Mouse (Mus musculus): Measurements from ENCODE around the gene Vps51. TPM values are rescaled to one million over a fixed set of nuclear protein-coding genes. Genes with fewer than 3 reads are reported as not detected.

Gene Vps51
- total and polyA plus RNA-seq, 3 experiments = 29.3 to 39.8 (median 32.4) TPM

DNA sequence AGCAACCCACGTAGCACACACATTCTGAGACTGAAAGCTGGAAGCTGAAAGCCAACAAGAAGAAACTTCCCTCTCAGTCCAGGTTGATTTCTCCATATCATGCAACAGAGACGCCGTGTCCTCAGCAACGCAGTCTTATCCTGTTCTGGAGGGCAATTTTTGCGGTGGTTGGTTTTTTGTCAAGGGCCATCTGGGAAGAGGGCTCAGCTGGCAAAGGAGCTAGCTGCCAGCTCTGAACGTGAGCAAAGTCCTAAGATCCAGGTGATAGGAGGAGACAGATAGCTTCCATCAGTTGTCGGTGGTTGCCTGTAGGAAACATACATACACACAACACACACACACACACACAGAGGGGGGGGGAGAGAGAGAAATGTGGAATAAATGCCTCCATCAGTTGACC, 38.7 kb downstream of the Vps51 start:
- no peak for TF ChIP-seq TAL1 (conservative IDR thresholded peaks at IDR 0.05; ENCODE audit: low read depth, low read length)
- no peak for TF ChIP-seq CTCF (IDR thresholded peaks at IDR 0.05; ENCODE audit: low read depth, low read length)
- TF ChIP-seq GATA2 (IDR thresholded peaks at IDR 0.05; ENCODE audit: borderline replicate concordance, low read depth, low read length) = no peak
- TF ChIP-seq GATA1 (IDR thresholded peaks at IDR 0.05; ENCODE audit: borderline replicate concordance, low read length) = no peak
- TF ChIP-seq POLR2AphosphoS5 (IDR thresholded peaks at IDR 0.05; ENCODE audit: insufficient replicate concordance, low read depth, low read length) = no peak
- peaks cover 13% of the 10 kb centered on the region for H3K36me3 ChIP-seq (replicated peaks)
- ATAC-seq (ENCODE audit: extremely low read depth, insufficient number of reproducible peaks, low FRiP score, poor library complexity, severe bottlenecking) = no peak
- 0 out of 2 replicates have a peak, but pooled peaks cover 2% of the 10 kb centered on the region for H3K27me3 ChIP-seq (ENCODE audit: insufficient read depth, low read length)
- H3K9me3 ChIP-seq (replicated peaks) = no peaks in the 10 kb centered on the region
- H3K4me1 ChIP-seq (ENCODE audit: insufficient read depth, low read depth, low read length) = peaks cover 13% of the 10 kb centered on the region
- no peak overlapping the region for H3K4me3 ChIP-seq (ENCODE audit: low read depth, low read length)
- DNase-seq (ENCODE audit: low spot score) = no peak

DNA sequence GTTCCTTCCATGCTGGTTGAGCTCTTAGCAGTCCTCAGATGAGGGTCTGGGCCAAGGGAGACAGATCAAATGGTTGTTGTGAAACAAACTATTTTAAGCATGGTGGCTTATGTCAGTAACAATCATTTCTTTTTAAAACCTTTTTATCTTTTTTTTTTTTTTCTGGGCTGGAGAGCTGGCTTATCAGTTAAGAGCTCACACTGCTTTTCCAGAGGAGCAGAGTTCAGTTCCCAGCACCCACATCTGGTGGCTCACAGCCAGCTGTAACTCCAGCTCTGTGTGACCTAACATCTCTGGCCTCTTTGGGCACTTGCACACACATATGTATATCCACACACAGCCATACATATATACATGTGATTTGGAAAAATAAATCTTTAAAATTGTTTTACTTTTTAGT, 39.3 kb downstream of the Vps51 start:
- Histone ChIP-seq H3K27me3 (ENCODE audit: insufficient read depth, low read length) (peaks cover 4% of the 10 kb centered on the region; the same call in 1 of the 2 replicates), H3K36me3 (replicated peaks) (peaks cover 13% of the 10 kb centered on the region), H3K9me3 (replicated peaks) (no peaks in the 10 kb centered on the region), H3K4me3 (ENCODE audit: low read depth, low read length) (no peak overlapping the region), H3K4me1 (ENCODE audit: insufficient read depth, low read depth, low read length) (peaks cover 14% of the 10 kb centered on the region)
- ATAC-seq (ENCODE audit: extremely low read depth, insufficient number of reproducible peaks, low FRiP score, poor library complexity, severe bottlenecking) = no peak
- TF ChIP-seq CTCF (IDR thresholded peaks at IDR 0.05; ENCODE audit: low read depth, low read length) = no peak
- no peak for TF ChIP-seq GATA1 (IDR thresholded peaks at IDR 0.05; ENCODE audit: borderline replicate concordance, low read length)
- no peak for TF ChIP-seq TAL1 (conservative IDR thresholded peaks at IDR 0.05; ENCODE audit: low read depth, low read length)
- no peak for TF ChIP-seq POLR2AphosphoS5 (IDR thresholded peaks at IDR 0.05; ENCODE audit: insufficient replicate concordance, low read depth, low read length)
- no peak for DNase-seq (ENCODE audit: low spot score)

DNA sequence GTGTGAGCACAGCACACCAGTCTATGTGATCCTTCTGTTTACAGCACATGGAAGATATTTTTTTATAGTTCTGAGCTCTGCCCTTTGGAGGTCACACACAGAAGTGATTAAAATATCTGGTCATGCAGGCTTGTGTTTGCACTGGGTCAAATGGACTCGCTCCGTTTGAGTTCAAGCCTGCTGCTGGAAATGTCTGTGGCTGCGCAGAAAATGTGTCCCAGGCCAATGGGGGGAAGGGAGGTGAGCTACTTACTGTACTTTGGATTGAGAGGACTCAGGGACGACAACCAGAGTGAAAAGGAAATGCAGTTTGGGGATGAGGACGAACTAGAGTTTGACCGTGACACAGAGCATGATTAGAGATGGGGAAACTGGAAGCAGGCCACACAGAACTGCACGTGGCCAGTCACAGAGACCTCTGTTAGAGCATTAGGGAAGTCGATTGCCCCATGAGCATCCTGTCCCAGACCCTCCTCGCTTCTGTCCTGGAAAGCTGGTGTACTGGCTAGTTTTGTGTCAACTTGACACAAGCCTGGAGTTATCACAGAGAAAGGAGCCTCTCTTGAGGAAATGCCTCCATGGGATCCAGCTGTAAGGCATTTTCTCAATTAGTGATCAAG, 41.0 kb downstream of the Vps51 start:
- TF ChIP-seq TAL1 (conservative IDR thresholded peaks at IDR 0.05; ENCODE audit: low read depth, low read length) (no peak), GATA2 (IDR thresholded peaks at IDR 0.05; ENCODE audit: borderline replicate concordance, low read depth, low read length) (no peak), POLR2AphosphoS5 (IDR thresholded peaks at IDR 0.05; ENCODE audit: insufficient replicate concordance, low read depth, low read length) (no peak), CTCF (IDR thresholded peaks at IDR 0.05; ENCODE audit: low read depth, low read length) (no peak), GATA1 (IDR thresholded peaks at IDR 0.05; ENCODE audit: borderline replicate concordance, low read length) (no peak)
- Histone ChIP-seq H3K9me3 (replicated peaks) (no peaks in the 10 kb centered on the region), H3K27me3 (ENCODE audit: insufficient read depth, low read length) (peaks cover 10% of the 10 kb centered on the region), H3K4me3 (ENCODE audit: low read depth, low read length) (no peak overlapping the region), H3K36me3 (replicated peaks) (no peaks in the 10 kb centered on the region), H3K4me1 (ENCODE audit: insufficient read depth, low read depth, low read length) (peaks cover 14% of the 10 kb centered on the region; the same call in 1 of the 2 replicates)
- ATAC-seq (ENCODE audit: extremely low read depth, insufficient number of reproducible peaks, low FRiP score, poor library complexity, severe bottlenecking) (no peak), DNase-seq (ENCODE audit: low spot score) (no peak)

DNA sequence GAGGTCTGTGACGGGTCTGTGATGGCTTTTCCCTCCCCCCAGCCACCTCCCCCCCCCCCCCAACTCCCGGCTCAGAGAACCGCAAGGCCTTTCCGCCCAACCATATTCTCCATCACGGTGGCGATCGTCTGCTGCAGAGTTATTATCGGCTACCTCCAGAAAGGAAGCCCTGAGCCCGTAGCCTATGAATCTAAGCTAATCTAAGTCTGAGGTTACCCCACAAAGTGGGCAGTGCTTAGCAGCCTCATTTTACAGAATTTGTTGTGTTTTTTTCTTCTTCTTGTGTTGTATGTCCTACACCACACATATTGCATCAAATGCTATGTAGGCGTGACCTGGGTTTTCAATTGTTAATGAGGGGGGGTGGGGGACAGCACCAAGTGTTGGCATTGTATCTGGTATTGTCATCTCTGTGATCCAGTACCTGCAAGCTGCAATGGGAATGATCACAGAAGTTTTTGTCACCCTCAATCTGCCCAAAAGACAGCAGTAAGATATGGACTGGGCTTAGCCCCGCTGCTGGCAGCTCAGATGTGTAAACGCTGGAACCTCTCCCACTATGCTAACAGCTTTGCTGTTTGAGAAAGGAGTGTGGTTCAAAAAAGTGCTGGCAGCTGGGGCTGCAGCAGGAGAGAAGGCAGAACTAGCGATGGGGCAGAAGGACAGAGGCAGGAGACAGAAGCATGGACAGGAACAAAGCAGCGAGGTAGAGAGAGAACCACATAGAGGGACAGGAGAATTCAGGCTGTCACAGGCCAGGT, 46.3 kb downstream of the Vps51 start:
- no peaks in the 10 kb centered on the region for H3K9me3 ChIP-seq (replicated peaks)
- H3K27me3 ChIP-seq (ENCODE audit: insufficient read depth, low read length) = peaks cover 17% of the 10 kb centered on the region
- peaks cover 27% of the 10 kb centered on the region for H3K4me1 ChIP-seq (ENCODE audit: insufficient read depth, low read depth, low read length)
- no peaks in the 10 kb centered on the region for H3K36me3 ChIP-seq (replicated peaks)
- H3K4me3 ChIP-seq (ENCODE audit: low read depth, low read length) = no peak overlapping the region
- DNase-seq (ENCODE audit: low spot score) (no peak), ATAC-seq (ENCODE audit: extremely low read depth, insufficient number of reproducible peaks, low FRiP score, poor library complexity, severe bottlenecking) (no peak)
- TF ChIP-seq GATA1 (IDR thresholded peaks at IDR 0.05; ENCODE audit: borderline replicate concordance, low read length) (no peak), POLR2AphosphoS5 (IDR thresholded peaks at IDR 0.05; ENCODE audit: insufficient replicate concordance, low read depth, low read length) (no peak), TAL1 (conservative IDR thresholded peaks at IDR 0.05; ENCODE audit: low read depth, low read length) (no peak), CTCF (IDR thresholded peaks at IDR 0.05; ENCODE audit: low read depth, low read length) (no peak), GATA2 (IDR thresholded peaks at IDR 0.05; ENCODE audit: borderline replicate concordance, low read depth, low read length) (no peak)

DNA sequence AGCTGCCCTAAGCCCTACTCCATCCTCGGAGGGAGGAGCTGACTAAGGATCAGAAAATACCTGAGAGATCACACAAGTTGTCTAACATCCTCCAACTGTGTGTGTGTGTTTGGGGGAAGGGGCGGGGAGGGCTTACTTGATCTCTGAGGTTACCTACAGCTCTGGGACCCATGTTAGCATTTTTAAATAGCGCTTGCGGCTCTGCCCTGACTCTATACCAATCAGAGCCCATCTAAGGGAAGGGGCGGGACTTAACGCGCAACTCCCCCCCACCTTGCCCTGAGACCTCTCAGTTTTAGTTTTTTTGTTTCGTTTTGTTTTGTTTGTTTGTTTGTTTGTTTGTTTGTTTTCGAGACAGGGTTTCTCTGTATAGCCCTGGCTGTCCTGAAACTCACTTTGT, 47.6 kb downstream of the Vps51 start:
- H3K36me3 ChIP-seq (replicated peaks) = no peaks in the 10 kb centered on the region
- peaks cover 27% of the 10 kb centered on the region for H3K4me1 ChIP-seq (ENCODE audit: insufficient read depth, low read depth, low read length)
- no peaks in the 10 kb centered on the region for H3K9me3 ChIP-seq (replicated peaks)
- ATAC-seq (ENCODE audit: extremely low read depth, insufficient number of reproducible peaks, low FRiP score, poor library complexity, severe bottlenecking) (no peak), DNase-seq (ENCODE audit: low spot score) (no peak)
- no peak for TF ChIP-seq POLR2AphosphoS5 (IDR thresholded peaks at IDR 0.05; ENCODE audit: insufficient replicate concordance, low read depth, low read length)
- TF ChIP-seq GATA2 (IDR thresholded peaks at IDR 0.05; ENCODE audit: borderline replicate concordance, low read depth, low read length) = no peak
- no peak for TF ChIP-seq CTCF (IDR thresholded peaks at IDR 0.05; ENCODE audit: low read depth, low read length)
- TF ChIP-seq GATA1 (IDR thresholded peaks at IDR 0.05; ENCODE audit: borderline replicate concordance, low read length) = no peak
- TF ChIP-seq TAL1 (conservative IDR thresholded peaks at IDR 0.05; ENCODE audit: low read depth, low read length) = no peak
- H3K4me3 ChIP-seq (ENCODE audit: low read depth, low read length) = no peak overlapping the region
- H3K27me3 ChIP-seq (ENCODE audit: insufficient read depth, low read length) = peaks cover 28% of the 10 kb centered on the region

DNA sequence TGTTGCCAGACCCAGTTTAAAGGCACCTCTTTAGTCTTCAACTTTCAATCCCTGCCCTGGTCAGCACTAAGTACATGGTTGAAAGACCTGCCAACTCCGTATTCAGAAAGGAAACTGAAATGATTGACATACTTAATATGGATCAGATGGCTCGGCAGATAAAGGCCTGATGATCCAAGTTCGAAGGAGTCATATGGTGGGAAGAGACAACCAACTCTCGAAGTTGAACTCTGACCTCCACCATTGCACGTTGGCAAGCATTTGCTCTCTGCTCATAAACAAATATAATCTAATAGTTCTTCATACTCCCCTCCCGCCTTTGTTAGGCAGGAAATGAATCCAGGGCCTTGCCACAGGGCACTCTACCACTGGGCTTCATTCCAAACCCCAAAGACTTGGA, 48.0 kb downstream of the Vps51 start:
- ATAC-seq (ENCODE audit: extremely low read depth, insufficient number of reproducible peaks, low FRiP score, poor library complexity, severe bottlenecking) (no peak), DNase-seq (ENCODE audit: low spot score) (no peak)
- TF ChIP-seq TAL1 (conservative IDR thresholded peaks at IDR 0.05; ENCODE audit: low read depth, low read length) (no peak), CTCF (IDR thresholded peaks at IDR 0.05; ENCODE audit: low read depth, low read length) (no peak), GATA2 (IDR thresholded peaks at IDR 0.05; ENCODE audit: borderline replicate concordance, low read depth, low read length) (no peak), GATA1 (IDR thresholded peaks at IDR 0.05; ENCODE audit: borderline replicate concordance, low read length) (no peak), POLR2AphosphoS5 (IDR thresholded peaks at IDR 0.05; ENCODE audit: insufficient replicate concordance, low read depth, low read length) (no peak)
- Histone ChIP-seq H3K9me3 (replicated peaks) (no peaks in the 10 kb centered on the region), H3K27me3 (ENCODE audit: insufficient read depth, low read length) (peaks cover 30% of the 10 kb centered on the region), H3K4me3 (ENCODE audit: low read depth, low read length) (no peak overlapping the region), H3K36me3 (replicated peaks) (no peaks in the 10 kb centered on the region), H3K4me1 (ENCODE audit: insufficient read depth, low read depth, low read length) (peaks cover 27% of the 10 kb centered on the region)

Measured in G1E (cell line).